Mouse (Mus musculus): ENCODE measurements at regions not wholly inside any gene's neighbourhood (a gene's known extent, or its start where the extent isn't known, plus 50 kb on each side); places are given as distances from the start of the nearest gene placed in this dataset.

- Histone ChIP-seq H3K4me3 (ENCODE audit: insufficient read depth, low read length) (no peak overlapping the region), H3K27ac (ENCODE audit: insufficient read depth, low read length) (no peak overlapping the region), H3K4me1 (ENCODE audit: control insufficient read depth, insufficient read depth, low read length) (0 out of 2 replicates have a peak, but pooled peaks cover 2% of the 10 kb centered on the region)
- TF ChIP-seq POLR2A (IDR thresholded peaks at IDR 0.05; ENCODE audit: extremely low read depth, insufficient read depth, low read length) (no peak), CTCF (IDR thresholded peaks at IDR 0.05; ENCODE audit: extremely low read depth, insufficient read depth, low read length) (no peak)
Observed at GRCm38 (mm10) chr12:99091770-99092169, 171.4 kb downstream of the Ttc8 start.

- no peak overlapping the region for H3K27ac ChIP-seq (ENCODE audit: insufficient read depth, low read length)
- no peaks in the 10 kb centered on the region for H3K4me1 ChIP-seq (ENCODE audit: control insufficient read depth, insufficient read depth, low read length)
- TF ChIP-seq POLR2A (IDR thresholded peaks at IDR 0.05; ENCODE audit: extremely low read depth, insufficient read depth, low read length) (no peak), CTCF (IDR thresholded peaks at IDR 0.05; ENCODE audit: extremely low read depth, insufficient read depth, low read length) (no peak)
- no peak overlapping the region for H3K4me3 ChIP-seq (ENCODE audit: insufficient read depth, low read length)
Observed at GRCm38 (mm10) chr12:99093151-99093550, 172.8 kb downstream of the Ttc8 start.

DNA sequence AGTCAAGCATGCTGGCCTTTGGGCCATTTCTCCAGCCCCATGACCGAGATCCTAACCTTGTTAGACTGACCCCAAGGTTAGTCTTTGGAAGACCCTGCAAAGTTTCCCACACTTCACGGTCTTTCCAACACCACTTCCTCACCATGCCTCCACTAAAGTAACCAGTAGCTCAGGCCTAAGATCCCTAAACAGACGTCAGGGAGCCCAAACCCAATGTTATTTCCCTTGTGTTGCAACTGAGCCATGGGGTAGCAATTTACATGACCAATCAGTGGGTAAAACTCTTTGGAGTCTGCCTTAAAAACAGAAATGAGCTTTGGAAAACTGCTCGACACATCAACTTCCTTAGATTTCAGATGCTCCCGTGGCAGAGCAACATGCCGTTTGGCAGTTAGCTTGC, 173.6 kb downstream of the Ttc8 start:
- no peak for TF ChIP-seq POLR2A (IDR thresholded peaks at IDR 0.05; ENCODE audit: extremely low read depth, insufficient read depth, low read length)
- TF ChIP-seq CTCF (IDR thresholded peaks at IDR 0.05; ENCODE audit: extremely low read depth, insufficient read depth, low read length) = no peak
- Histone ChIP-seq H3K4me1 (ENCODE audit: control insufficient read depth, insufficient read depth, low read length) (no peaks in the 10 kb centered on the region), H3K4me3 (ENCODE audit: insufficient read depth, low read length) (no peak overlapping the region), H3K27ac (ENCODE audit: insufficient read depth, low read length) (no peak overlapping the region)

- no peaks in the 10 kb centered on the region for H3K4me1 ChIP-seq (ENCODE audit: control insufficient read depth, insufficient read depth, low read length)
- no peak overlapping the region for H3K4me3 ChIP-seq (ENCODE audit: insufficient read depth, low read length)
- TF ChIP-seq POLR2A (IDR thresholded peaks at IDR 0.05; ENCODE audit: extremely low read depth, insufficient read depth, low read length) = no peak
- peak; percentile 88 for TF ChIP-seq CTCF (IDR thresholded peaks at IDR 0.05; ENCODE audit: extremely low read depth, insufficient read depth, low read length)
- H3K27ac ChIP-seq (ENCODE audit: insufficient read depth, low read length) = no peak overlapping the region
Observed at GRCm38 (mm10) chr12:99096930-99097617, 176.7 kb downstream of the Ttc8 start.

DNA sequence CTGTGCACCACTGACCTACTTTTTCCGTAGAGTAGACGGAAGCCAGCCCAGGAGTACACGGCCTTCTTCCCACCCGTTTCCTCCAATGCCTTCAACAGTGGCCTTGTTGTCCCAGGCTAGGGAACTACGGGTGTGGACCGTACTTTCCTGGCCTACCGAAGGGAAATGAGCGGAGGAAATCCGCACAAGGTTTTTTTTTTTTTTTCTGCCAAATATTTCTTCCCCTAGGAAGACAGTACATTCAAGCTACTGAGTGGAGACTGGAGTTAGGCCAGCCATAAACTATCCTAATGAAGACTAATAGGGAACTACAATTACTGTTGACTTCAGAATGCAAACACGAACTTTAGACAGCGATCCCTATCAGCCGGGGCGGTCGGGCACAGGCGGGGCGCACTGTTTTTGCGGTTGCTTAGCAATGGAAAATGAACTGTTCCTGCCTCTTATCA, 177.3 kb downstream of the Ttc8 start:
- no peak overlapping the region for H3K27ac ChIP-seq (ENCODE audit: insufficient read depth, low read length)
- TF ChIP-seq CTCF (IDR thresholded peaks at IDR 0.05; ENCODE audit: extremely low read depth, insufficient read depth, low read length) (no peak), POLR2A (IDR thresholded peaks at IDR 0.05; ENCODE audit: extremely low read depth, insufficient read depth, low read length) (no peak)
- no peaks in the 10 kb centered on the region for H3K4me1 ChIP-seq (ENCODE audit: control insufficient read depth, insufficient read depth, low read length)
- no peak overlapping the region for H3K4me3 ChIP-seq (ENCODE audit: insufficient read depth, low read length)

- Histone ChIP-seq H3K4me3 (ENCODE audit: insufficient read depth, low read length) (no peak overlapping the region), H3K27ac (ENCODE audit: insufficient read depth, low read length) (no peak overlapping the region), H3K4me1 (ENCODE audit: control insufficient read depth, insufficient read depth, low read length) (no peaks in the 10 kb centered on the region)
- TF ChIP-seq POLR2A (IDR thresholded peaks at IDR 0.05; ENCODE audit: extremely low read depth, insufficient read depth, low read length) = no peak
- TF ChIP-seq CTCF (IDR thresholded peaks at IDR 0.05; ENCODE audit: extremely low read depth, insufficient read depth, low read length) = no peak
Observed at GRCm38 (mm10) chr12:99099881-99100280, 179.5 kb downstream of the Ttc8 start.

DNA sequence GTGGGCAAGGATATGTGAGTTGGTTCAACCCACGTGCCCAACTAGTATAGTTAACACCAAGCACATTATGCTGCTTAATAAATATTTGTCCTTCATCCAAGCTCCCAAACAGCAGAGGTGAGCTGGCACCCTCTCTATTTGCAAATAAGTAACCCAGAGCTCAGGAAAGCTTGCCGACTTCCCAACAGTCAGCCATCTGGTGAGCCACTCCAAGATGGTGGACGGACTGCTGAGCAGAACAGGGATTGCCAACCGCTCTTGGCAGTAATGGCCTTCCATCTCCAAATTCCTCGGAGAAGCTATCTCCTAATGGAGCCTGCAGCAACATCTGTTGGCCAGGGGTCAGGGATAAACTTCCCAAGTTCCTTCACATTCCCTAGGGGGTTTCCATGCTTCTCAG, 188.2 kb downstream of the Ttc8 start:
- Histone ChIP-seq H3K4me1 (ENCODE audit: control insufficient read depth, insufficient read depth, low read length) (no peaks in the 10 kb centered on the region), H3K4me3 (ENCODE audit: insufficient read depth, low read length) (no peak overlapping the region), H3K27ac (ENCODE audit: insufficient read depth, low read length) (no peak overlapping the region)
- TF ChIP-seq CTCF (IDR thresholded peaks at IDR 0.05; ENCODE audit: extremely low read depth, insufficient read depth, low read length) (no peak), POLR2A (IDR thresholded peaks at IDR 0.05; ENCODE audit: extremely low read depth, insufficient read depth, low read length) (no peak)

DNA sequence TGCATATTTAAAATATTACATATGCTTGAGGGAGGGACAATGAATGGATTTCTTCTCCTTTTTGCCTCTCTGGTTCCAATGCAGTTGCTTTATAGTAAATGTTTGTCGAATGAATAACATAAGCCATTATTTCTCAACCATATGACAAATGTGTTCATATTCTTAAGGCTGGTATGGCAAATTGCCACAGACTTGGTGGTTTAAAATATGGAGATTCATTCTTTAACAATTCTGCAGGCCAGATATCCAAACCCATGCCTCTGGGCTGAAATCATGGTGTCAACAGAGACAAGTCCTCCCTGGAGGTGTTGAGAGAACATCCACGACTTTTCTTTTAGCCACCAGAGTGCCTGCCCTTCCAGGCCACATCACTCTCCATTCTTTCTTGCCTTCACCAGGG, 193.4 kb downstream of the Ttc8 start:
- TF ChIP-seq CTCF (IDR thresholded peaks at IDR 0.05; ENCODE audit: extremely low read depth, insufficient read depth, low read length) (no peak), POLR2A (IDR thresholded peaks at IDR 0.05; ENCODE audit: extremely low read depth, insufficient read depth, low read length) (no peak)
- H3K27ac ChIP-seq (ENCODE audit: insufficient read depth, low read length) = no peak overlapping the region
- H3K4me3 ChIP-seq (ENCODE audit: insufficient read depth, low read length) = no peak overlapping the region
- H3K4me1 ChIP-seq (ENCODE audit: control insufficient read depth, insufficient read depth, low read length) = no peaks in the 10 kb centered on the region

- no peaks in the 10 kb centered on the region for H3K4me1 ChIP-seq (ENCODE audit: control insufficient read depth, insufficient read depth, low read length)
- H3K4me3 ChIP-seq (ENCODE audit: insufficient read depth, low read length) = no peak overlapping the region
- no peak for TF ChIP-seq CTCF (IDR thresholded peaks at IDR 0.05; ENCODE audit: extremely low read depth, insufficient read depth, low read length)
- no peak for TF ChIP-seq POLR2A (IDR thresholded peaks at IDR 0.05; ENCODE audit: extremely low read depth, insufficient read depth, low read length)
- H3K27ac ChIP-seq (ENCODE audit: insufficient read depth, low read length) = no peak overlapping the region
Observed at GRCm38 (mm10) chr12:99116491-99116890, 196.1 kb downstream of the Ttc8 start.

DNA sequence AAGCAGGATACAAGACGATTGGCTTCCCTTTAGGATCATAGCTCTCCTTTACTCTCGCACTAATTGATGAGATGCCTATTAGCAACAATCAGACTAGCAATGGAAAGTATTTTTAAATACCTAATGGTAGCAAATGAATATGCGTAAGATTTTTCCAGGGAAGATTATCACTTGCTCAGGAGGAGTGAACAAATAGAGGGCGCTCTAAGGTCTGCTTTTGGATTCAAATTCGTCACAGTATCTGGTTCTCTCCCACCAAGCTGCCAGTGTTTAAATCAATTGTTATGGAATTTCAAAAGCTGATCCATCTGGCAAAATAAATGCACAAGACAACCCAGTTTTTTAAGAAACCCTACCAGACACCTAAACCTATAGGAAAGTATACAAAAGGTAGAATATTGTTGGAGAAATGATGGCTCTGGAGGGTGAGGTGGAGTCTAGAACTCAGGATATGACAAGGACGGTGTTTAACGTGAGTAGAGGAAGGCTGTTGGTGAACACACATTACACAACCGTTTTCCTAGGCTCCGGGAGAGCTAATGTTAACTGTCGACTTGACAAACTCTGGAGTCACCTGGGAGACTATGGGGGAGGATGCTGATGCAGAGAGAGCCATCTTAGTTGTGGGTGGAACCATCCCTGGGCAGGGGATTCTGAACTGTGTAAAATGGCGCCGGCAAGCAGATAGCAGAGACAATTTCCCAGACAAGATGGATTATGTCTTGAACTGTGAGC, 198.2 kb downstream of the Ttc8 start:
- no peak for TF ChIP-seq CTCF (IDR thresholded peaks at IDR 0.05; ENCODE audit: extremely low read depth, insufficient read depth, low read length)
- TF ChIP-seq POLR2A (IDR thresholded peaks at IDR 0.05; ENCODE audit: extremely low read depth, insufficient read depth, low read length) = no peak
- Histone ChIP-seq H3K4me3 (ENCODE audit: insufficient read depth, low read length) (no peak overlapping the region), H3K4me1 (ENCODE audit: control insufficient read depth, insufficient read depth, low read length) (no peaks in the 10 kb centered on the region), H3K27ac (ENCODE audit: insufficient read depth, low read length) (no peak overlapping the region)
